Mouse (Mus musculus): ENCODE measurements at regions not wholly inside any gene's neighbourhood (a gene's known extent, or its start where the extent isn't known, plus 50 kb on each side); places are given as distances from the start of the nearest gene placed in this dataset.

GRCm38 (mm10) chr12:119074742-119075478 is 108.7 kb upstream of the Abcb5 start:
- Histone ChIP-seq H3K27ac (ENCODE audit: insufficient read depth, low read depth) (no peak overlapping the region), H3K9me3 (replicated peaks; ENCODE audit: low read length) (no peaks in the 10 kb centered on the region), H3K27me3 (replicated peaks) (no peaks in the 10 kb centered on the region), H3K36me3 (replicated peaks in 1 of 2; ENCODE audit: control insufficient read depth in 1 of 2, insufficient read depth in 1 of 2, low read length in 1 of 2) (no peaks in the 10 kb centered on the region), H3K9ac (ENCODE audit: insufficient read depth, low read depth) (no peak overlapping the region), H3K4me2 (ENCODE audit: insufficient read depth, low read depth, poor library complexity, severe bottlenecking) (no peak overlapping the region), H3K79me2 (replicated peaks; ENCODE audit: control insufficient read depth, extremely low read depth, insufficient read depth, poor library complexity, severe bottlenecking) (no peaks in the 10 kb centered on the region), H3K4me3 (replicated peaks in 1 of 3; ENCODE audit: low read depth in 2 of 3, low read length in 2 of 3, poor library complexity in 1 of 3) (no peak overlapping the region), H3K4me1 (ENCODE audit: control insufficient read depth in 1 of 2, insufficient read depth in 2 of 2) (no peaks in the 10 kb centered on the region)
- in situ Hi-C loops (cut with MboI; ENCODE audit: low pct_ligation_motif_present, low pct_unique_long_range_greater_than_20kb, low sequenced_read_pairs) = no loop called here
- TF ChIP-seq RCOR1 (conservative IDR thresholded peaks at IDR 0.05; ENCODE audit: low read depth, low read length) = no peak
- TF ChIP-seq BHLHE40 (IDR thresholded peaks at IDR 0.05; ENCODE audit: low read depth, low read length) = no peak
- no peak for TF ChIP-seq HCFC1 (IDR thresholded peaks at IDR 0.05; ENCODE audit: low read depth, low read length)
- no peak for TF ChIP-seq EP300 (IDR thresholded peaks at IDR 0.05; ENCODE audit: low read length)
- no peak for TF ChIP-seq MAZ (IDR thresholded peaks at IDR 0.05; ENCODE audit: low read depth, low read length)
- no peak for TF ChIP-seq POLR2AphosphoS2 (IDR thresholded peaks at IDR 0.05; ENCODE audit: low read depth, low read length)
- dilution Hi-C loops (cut with MboI; ENCODE audit: extremely low pct_ligation_motif_present, extremely low pct_unique_long_range_greater_than_20kb, low sequenced_read_pairs) = no loop called here
- DNase-seq (ENCODE audit: extremely low read depth) = no peak

GRCm38 (mm10) chr12:119074147-119074546 is 107.9 kb upstream of the Abcb5 start:
- no peak for TF ChIP-seq ELF1 (IDR thresholded peaks at IDR 0.05; ENCODE audit: low read depth, low read length)
- TF ChIP-seq PAX5 (IDR thresholded peaks at IDR 0.05; ENCODE audit: low read length) = no peak
- no peak for TF ChIP-seq UBTF (IDR thresholded peaks at IDR 0.05; ENCODE audit: low read depth, low read length)
- no peak for TF ChIP-seq TCF12 (IDR thresholded peaks at IDR 0.05; ENCODE audit: low read depth, low read length)
- Histone ChIP-seq H3K27ac (ENCODE audit: insufficient read depth, low read depth) (no peak overlapping the region), H3K9me3 (replicated peaks; ENCODE audit: low read length) (no peaks in the 10 kb centered on the region), H3K27me3 (replicated peaks) (no peaks in the 10 kb centered on the region), H3K36me3 (replicated peaks in 1 of 2; ENCODE audit: control insufficient read depth in 1 of 2, insufficient read depth in 1 of 2, low read length in 1 of 2) (no peaks in the 10 kb centered on the region), H3K9ac (ENCODE audit: insufficient read depth, low read depth) (no peak overlapping the region), H3K4me3 (replicated peaks in 1 of 3; ENCODE audit: low read depth in 2 of 3, low read length in 2 of 3, poor library complexity in 1 of 3) (no peak overlapping the region), H3K79me2 (replicated peaks; ENCODE audit: control insufficient read depth, extremely low read depth, insufficient read depth, poor library complexity, severe bottlenecking) (no peaks in the 10 kb centered on the region), H3K4me1 (ENCODE audit: control insufficient read depth in 1 of 2, insufficient read depth in 2 of 2) (no peaks in the 10 kb centered on the region), H3K4me2 (ENCODE audit: insufficient read depth, low read depth, poor library complexity, severe bottlenecking) (no peak overlapping the region)
- dilution Hi-C loops (cut with MboI; ENCODE audit: extremely low pct_ligation_motif_present, extremely low pct_unique_long_range_greater_than_20kb, low sequenced_read_pairs) (no loop called here), in situ Hi-C loops (cut with MboI; ENCODE audit: low pct_ligation_motif_present, low pct_unique_long_range_greater_than_20kb, low sequenced_read_pairs) (no loop called here)
- no peak for DNase-seq (ENCODE audit: extremely low read depth)

GRCm38 (mm10) chr12:119070963-119071362 is 104.7 kb upstream of the Abcb5 start:
- no peak for DNase-seq (ENCODE audit: extremely low read depth)
- TF ChIP-seq ZMIZ1 (IDR thresholded peaks at IDR 0.05; ENCODE audit: low read depth, low read length) (no peak), KAT2A (IDR thresholded peaks at IDR 0.05; ENCODE audit: insufficient replicate concordance, low read length) (no peak)
- H3K4me3 ChIP-seq (replicated peaks in 1 of 3; ENCODE audit: low read depth in 2 of 3, low read length in 2 of 3, poor library complexity in 1 of 3) = no peak overlapping the region
- in situ Hi-C loops (cut with MboI; ENCODE audit: low pct_ligation_motif_present, low pct_unique_long_range_greater_than_20kb, low sequenced_read_pairs) = no loop called here
- H3K4me2 ChIP-seq (ENCODE audit: insufficient read depth, low read depth, poor library complexity, severe bottlenecking) = no peak overlapping the region
- H3K4me1 ChIP-seq (ENCODE audit: control insufficient read depth in 1 of 2, insufficient read depth in 2 of 2) = no peaks in the 10 kb centered on the region
- H3K27me3 ChIP-seq (replicated peaks) = no peaks in the 10 kb centered on the region
- H3K9me3 ChIP-seq (replicated peaks; ENCODE audit: low read length) = no peaks in the 10 kb centered on the region
- no peaks in the 10 kb centered on the region for H3K36me3 ChIP-seq (replicated peaks in 1 of 2; ENCODE audit: control insufficient read depth in 1 of 2, insufficient read depth in 1 of 2, low read length in 1 of 2)
- dilution Hi-C loops (cut with MboI; ENCODE audit: extremely low pct_ligation_motif_present, extremely low pct_unique_long_range_greater_than_20kb, low sequenced_read_pairs) = no loop called here
- no peaks in the 10 kb centered on the region for H3K79me2 ChIP-seq (replicated peaks; ENCODE audit: control insufficient read depth, extremely low read depth, insufficient read depth, poor library complexity, severe bottlenecking)
- no peak overlapping the region for H3K27ac ChIP-seq (ENCODE audit: insufficient read depth, low read depth)
- no peak overlapping the region for H3K9ac ChIP-seq (ENCODE audit: insufficient read depth, low read depth)
